Mouse (Mus musculus) myocyte (in vitro differentiated cells): ENCODE measurements around the gene Inip. TPM values are rescaled to one million over a fixed set of nuclear protein-coding genes. Genes with fewer than 3 reads are reported as not detected.

Source experiments
- H3K27me3 ChIP-seq: one replicate; pipeline ENCODE4 v1.6.1; 2011; ENCODE audit not compliant: control insufficient read depth, insufficient read depth, insufficient read length
- H3K36me3 ChIP-seq: one replicate; pipeline ENCODE4 v1.6.1; 2011; ENCODE audit not compliant: control insufficient read depth, insufficient read depth
- H3K4me2 ChIP-seq: one replicate; pipeline ENCODE4 v1.6.1; 2011; ENCODE audit warnings: low read depth, control low read depth
- H3K4me3 ChIP-seq: one replicate; pipeline ENCODE4 v1.5.1; 2011; ENCODE audit warnings: mild to moderate bottlenecking, control low read depth, moderate library complexity
- H3K79me2 ChIP-seq: one replicate; pipeline ENCODE4 v1.6.1; 2011; ENCODE audit not compliant: control insufficient read depth, insufficient read depth
- H3ac ChIP-seq: one replicate; pipeline ENCODE4 v1.6.1; 2011; ENCODE audit not compliant: control insufficient read depth, insufficient read length
- CEBPB ChIP-seq: IDR thresholded peaks from 2 replicates; pipeline ENCODE4 v1.6.1; 2011; ENCODE audit warnings: mild to moderate bottlenecking, moderate library complexity; ENCODE audit not compliant: poor library complexity, insufficient read depth, severe bottlenecking
- E2F4 ChIP-seq: IDR thresholded peaks from one replicate; pipeline ENCODE4 v1.6.1; 2011; ENCODE audit warnings: mild to moderate bottlenecking, control low read depth, moderate library complexity; ENCODE audit not compliant: insufficient read depth
- MAX ChIP-seq: IDR thresholded peaks from one replicate; pipeline ENCODE4 v1.6.1; 2011; ENCODE audit warnings: low read depth, mild to moderate bottlenecking, control low read depth
- MYOD1 ChIP-seq, 3 experiments: IDR thresholded peaks; one replicate each; pipeline ENCODE4 v1.6.1; 2011; ENCODE audit warnings: control low read depth in 2 of 3, low read depth in 2 of 3, mild to moderate bottlenecking in 2 of 3, moderate library complexity in 1 of 3; ENCODE audit not compliant: insufficient read length in 2 of 3, control insufficient read depth in 1 of 3
- MYOG ChIP-seq, 3 experiments: IDR thresholded peaks; one replicate each; pipeline ENCODE4 v1.6.1; 2011; ENCODE audit warnings: control low read depth in 2 of 3, low read depth in 2 of 3, mild to moderate bottlenecking in 2 of 3; ENCODE audit not compliant: insufficient read length in 2 of 3, control insufficient read depth in 1 of 3, insufficient read depth in 1 of 3
- POLR2A ChIP-seq: IDR thresholded peaks from one replicate; pipeline ENCODE4 v1.6.1; 2011; ENCODE audit warnings: low read depth, mild to moderate bottlenecking, control low read depth, moderate library complexity; ENCODE audit not compliant: insufficient read length
- POLR2AphosphoS2 ChIP-seq: IDR thresholded peaks from one replicate; pipeline ENCODE4 v1.6.1; 2011; ENCODE audit warnings: low read depth, control low read depth; ENCODE audit not compliant: insufficient read length
- REST ChIP-seq: IDR thresholded peaks from one replicate; pipeline ENCODE4 v1.6.1; 2011; ENCODE audit warnings: mild to moderate bottlenecking, control low read depth, moderate library complexity; ENCODE audit not compliant: insufficient read depth, insufficient read length
- SRF ChIP-seq: IDR thresholded peaks from one replicate; pipeline ENCODE4 v1.6.1; 2011; ENCODE audit warnings: low read depth; ENCODE audit not compliant: control insufficient read depth, insufficient read length
- TCF12 ChIP-seq: IDR thresholded peaks from one replicate; pipeline ENCODE4 v1.6.1; 2011; ENCODE audit warnings: mild to moderate bottlenecking, control low read depth; ENCODE audit not compliant: poor library complexity, insufficient read depth, severe bottlenecking
- TCF3 ChIP-seq: IDR thresholded peaks from one replicate; pipeline ENCODE4 v1.6.1; 2011; ENCODE audit warnings: low read depth, control low read depth; ENCODE audit not compliant: insufficient read length
- USF1 ChIP-seq: IDR thresholded peaks from one replicate; pipeline ENCODE4 v1.6.1; 2011; ENCODE audit warnings: low read depth, mild to moderate bottlenecking, control low read depth, moderate library complexity
- polyA plus RNA-seq: library from polyadenylated mRNA; unstranded; fragments of >200 nt; fragmentation: generic; extraction: Trizol; gene quantifications from one replicate; pipeline ENCODE4 v1.2.1, GENCODE M21; 2012; ENCODE audit warnings: missing spikeins

The Inip gene
- polyA plus RNA-seq, 1 experiment, result 7.4 TPM

DNA sequence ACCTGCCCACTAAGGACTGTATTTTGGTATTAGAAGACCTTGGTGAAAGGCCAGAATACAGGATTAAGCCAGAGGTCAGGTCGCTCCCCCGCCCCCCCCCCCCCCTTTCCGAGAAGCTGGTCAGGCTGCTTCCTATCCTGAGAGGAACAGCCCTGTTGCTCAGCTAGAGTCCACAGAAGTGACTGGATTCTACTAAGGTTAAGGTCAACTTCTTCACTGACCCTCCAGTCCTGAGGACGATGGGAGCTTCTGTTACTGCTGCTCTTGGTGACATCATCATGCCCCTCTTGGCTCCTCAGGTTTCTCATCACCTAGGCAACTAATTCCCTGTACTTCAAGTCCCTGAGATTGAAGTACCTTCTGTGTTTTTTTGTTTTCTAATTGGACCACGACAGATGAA, 14.6 kb upstream of the Inip start:
- no peak for TF ChIP-seq USF1
- TF ChIP-seq MYOD1 (IDR thresholded peaks at IDR 0.05; ENCODE audit: control insufficient read depth in 1 of 3, insufficient read length in 2 of 3, low read depth in 2 of 3), result no peak
- TF ChIP-seq MAX, result no peak
- no peak for TF ChIP-seq SRF
- TF ChIP-seq E2F4, result no peak
- TF ChIP-seq CEBPB, result no peak
- no peak for TF ChIP-seq REST
- TF ChIP-seq TCF3, result no peak
- no peak for TF ChIP-seq POLR2A
- Histone ChIP-seq H3K4me3 (no peak overlapping the region), H3K79me2 (peaks cover 7% of the 10 kb centered on the region), H3K27me3 (no peaks in the 10 kb centered on the region), H3ac (no peak overlapping the region), H3K36me3 (no peaks in the 10 kb centered on the region), H3K4me2 (no peak overlapping the region)

- peaks cover 7% of the 10 kb centered on the region for H3K79me2 ChIP-seq
- TF ChIP-seq POLR2A (no peak), CEBPB (no peak), MYOG (IDR thresholded peaks at IDR 0.05; ENCODE audit: control insufficient read depth in 1 of 3, insufficient read depth in 1 of 3, insufficient read length in 2 of 3, low read depth in 2 of 3) (no peak), POLR2AphosphoS2 (no peak), MYOD1 (IDR thresholded peaks at IDR 0.05; ENCODE audit: control insufficient read depth in 1 of 3, insufficient read length in 2 of 3, low read depth in 2 of 3) (no peak), TCF3 (no peak), MAX (no peak), TCF12 (no peak), SRF (no peak)
Measured at GRCm38 (mm10) chr4:59815121-59815810, 13.9 kb upstream of the Inip start.

DNA sequence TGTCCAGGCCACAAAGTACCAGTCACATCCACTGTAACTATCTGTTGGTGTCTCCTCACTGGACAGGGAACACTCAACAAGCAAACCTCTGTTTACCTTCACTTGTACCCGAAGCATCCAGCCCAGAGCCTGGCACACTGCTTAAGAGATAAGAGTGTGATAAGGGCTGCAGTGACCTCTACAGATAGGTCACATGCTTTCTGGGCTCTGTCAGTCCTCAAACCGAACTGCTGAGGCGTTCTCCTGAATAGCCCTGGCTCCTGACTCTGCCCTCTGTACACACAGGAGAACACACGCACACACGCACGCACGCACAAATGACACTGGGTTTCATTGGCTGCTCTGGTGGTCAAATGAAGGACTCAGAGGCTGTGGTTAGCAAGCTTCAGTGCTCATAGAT, 12.7 kb upstream of the Inip start:
- H3K36me3 ChIP-seq, result no peaks in the 10 kb centered on the region
- no peaks in the 10 kb centered on the region for H3K27me3 ChIP-seq
- peaks cover 10% of the 10 kb centered on the region for H3K79me2 ChIP-seq
- no peak overlapping the region for H3K4me2 ChIP-seq
- no peak for TF ChIP-seq MAX
- no peak for TF ChIP-seq MYOG (IDR thresholded peaks at IDR 0.05; ENCODE audit: control insufficient read depth in 1 of 3, insufficient read depth in 1 of 3, insufficient read length in 2 of 3, low read depth in 2 of 3)
- no peak for TF ChIP-seq REST
- TF ChIP-seq TCF3, result no peak
- TF ChIP-seq POLR2A, result no peak
- no peak for TF ChIP-seq CEBPB
- no peak for TF ChIP-seq POLR2AphosphoS2
- no peak for TF ChIP-seq E2F4
- TF ChIP-seq USF1, result no peak
- H3ac ChIP-seq, result no peak overlapping the region
- H3K4me3 ChIP-seq, result no peak overlapping the region

More at GRCm38 (mm10) chr4:59815121-59815810, 13.9 kb upstream of the Inip start:
- no peaks in the 10 kb centered on the region for H3K36me3 ChIP-seq
- H3K27me3 ChIP-seq, result no peaks in the 10 kb centered on the region
- no peak overlapping the region for H3K4me2 ChIP-seq
- H3K4me3 ChIP-seq, result no peak overlapping the region
- no peak overlapping the region for H3ac ChIP-seq

- TF ChIP-seq MYOG (IDR thresholded peaks at IDR 0.05; ENCODE audit: control insufficient read depth in 1 of 3, insufficient read depth in 1 of 3, insufficient read length in 2 of 3, low read depth in 2 of 3) (no peak), REST (no peak), CEBPB (no peak), POLR2AphosphoS2 (no peak), USF1 (no peak), TCF12 (no peak), MAX (no peak), E2F4 (no peak), TCF3 (no peak), POLR2A (no peak), SRF (no peak), MYOD1 (IDR thresholded peaks at IDR 0.05; ENCODE audit: control insufficient read depth in 1 of 3, insufficient read length in 2 of 3, low read depth in 2 of 3) (no peak)
- Histone ChIP-seq H3K4me2 (no peak overlapping the region), H3K4me3 (no peak overlapping the region), H3ac (no peak overlapping the region), H3K36me3 (no peaks in the 10 kb centered on the region), H3K27me3 (no peaks in the 10 kb centered on the region), H3K79me2 (peaks cover 29% of the 10 kb centered on the region)
Measured at GRCm38 (mm10) chr4:59808396-59808795, 7.0 kb upstream of the Inip start.

DNA sequence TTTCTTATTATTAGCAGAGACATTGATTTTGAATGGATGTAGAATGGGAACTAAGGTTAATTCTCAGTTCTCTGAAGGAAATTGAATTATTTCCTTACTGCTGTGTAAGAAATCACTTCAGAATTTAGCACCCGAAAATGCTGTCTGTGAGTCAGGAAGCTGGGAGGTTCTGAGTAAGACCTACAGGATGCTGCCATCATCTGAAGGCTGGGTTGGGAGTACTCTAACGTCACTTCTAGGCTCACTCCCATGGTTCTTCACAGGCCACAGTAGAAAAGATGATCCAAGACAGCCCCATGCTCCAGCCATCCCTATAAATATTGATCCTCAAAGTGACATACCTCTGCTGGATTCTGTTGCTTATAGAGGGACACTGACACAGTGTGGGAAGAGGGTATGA, 6.1 kb upstream of the Inip start:
- Histone ChIP-seq H3K27me3 (no peaks in the 10 kb centered on the region), H3ac (no peak overlapping the region), H3K4me2 (peak overlapping the region; percentile 80), H3K36me3 (no peaks in the 10 kb centered on the region), H3K4me3 (peak overlapping the region; percentile 65), H3K79me2 (peaks cover 25% of the 10 kb centered on the region)
- no peak for TF ChIP-seq MYOD1 (IDR thresholded peaks at IDR 0.05; ENCODE audit: control insufficient read depth in 1 of 3, insufficient read length in 2 of 3, low read depth in 2 of 3)
- no peak for TF ChIP-seq TCF12
- no peak for TF ChIP-seq REST
- no peak for TF ChIP-seq POLR2AphosphoS2
- no peak for TF ChIP-seq CEBPB
- TF ChIP-seq MYOG (IDR thresholded peaks at IDR 0.05; ENCODE audit: control insufficient read depth in 1 of 3, insufficient read depth in 1 of 3, insufficient read length in 2 of 3, low read depth in 2 of 3), result no peak
- no peak for TF ChIP-seq MAX
- no peak for TF ChIP-seq E2F4
- TF ChIP-seq POLR2A, result no peak
